Mouse (Mus musculus) hematopoietic stem cell, adult 5-6 weeks (primary cell): ENCODE measurements at regions not wholly inside any gene's neighbourhood (a gene's known extent, or its start where the extent isn't known, plus 50 kb on each side); places are given as distances from the start of the nearest gene placed in this dataset.

ENCODE experiments used
- ATAC-seq, 2 experiments: fragments of 125-278 bp in 1 of 2; replicated peaks in 1 of 2; 2 replicates each; pipeline ENCODE4 v1.8.0; 2016 to 2017; ENCODE audit warnings: inconsistent platforms in 2 of 2, mild to moderate bottlenecking in 2 of 2, moderate number of reproducible peaks in 2 of 2, low read depth in 1 of 2, moderate TSS enrichment in 1 of 2; ENCODE audit not compliant: low FRiP score in 2 of 2, poor library complexity in 2 of 2, severe bottlenecking in 2 of 2, insufficient read depth in 1 of 2, low TSS enrichment in 1 of 2

DNA sequence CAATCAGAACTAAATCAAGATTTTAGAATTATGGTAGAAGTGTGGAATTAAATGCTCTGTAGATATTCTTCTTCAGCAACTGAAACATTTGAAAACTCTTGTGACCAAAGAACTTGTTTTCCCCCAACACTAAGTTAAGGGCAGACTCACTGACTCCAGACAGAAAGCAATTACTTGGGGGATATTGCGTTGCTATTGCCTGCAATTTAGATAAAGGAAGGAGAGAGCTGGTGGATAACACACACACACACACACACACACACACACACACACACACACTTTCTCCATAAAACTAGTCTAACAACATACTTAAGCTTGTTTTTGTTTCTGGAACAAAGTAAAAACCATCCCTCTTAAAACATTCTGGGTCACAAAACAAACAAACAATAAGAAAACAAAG is 198.5 kb upstream of the Nr2f2 start:
- ATAC-seq, result no peak

DNA sequence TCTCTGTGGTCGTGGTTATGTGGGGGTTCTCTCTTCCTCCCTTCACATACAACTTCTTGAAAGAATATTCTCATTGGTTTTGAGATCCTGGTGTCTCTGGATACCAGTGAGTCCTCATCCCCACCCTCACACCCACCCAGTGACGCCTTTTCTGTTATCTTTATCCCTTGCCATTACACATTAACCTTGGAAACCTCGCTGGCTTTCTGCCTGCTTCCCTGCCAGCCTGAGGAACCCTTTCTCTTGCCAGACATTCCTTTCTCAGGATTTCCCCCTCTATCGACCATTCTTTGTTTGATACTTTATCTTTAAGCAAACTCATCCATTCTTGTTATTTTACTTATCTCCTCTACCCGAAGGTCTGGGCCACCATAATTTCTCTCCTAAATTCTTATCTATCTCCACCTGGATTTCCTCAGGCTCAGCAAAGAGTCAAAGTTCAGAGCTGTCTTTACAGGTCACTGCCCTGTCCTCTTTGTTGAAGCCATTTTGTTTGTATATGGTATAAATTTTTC is 182.5 kb upstream of the Nr2f2 start:
- ATAC-seq, result no peak

DNA sequence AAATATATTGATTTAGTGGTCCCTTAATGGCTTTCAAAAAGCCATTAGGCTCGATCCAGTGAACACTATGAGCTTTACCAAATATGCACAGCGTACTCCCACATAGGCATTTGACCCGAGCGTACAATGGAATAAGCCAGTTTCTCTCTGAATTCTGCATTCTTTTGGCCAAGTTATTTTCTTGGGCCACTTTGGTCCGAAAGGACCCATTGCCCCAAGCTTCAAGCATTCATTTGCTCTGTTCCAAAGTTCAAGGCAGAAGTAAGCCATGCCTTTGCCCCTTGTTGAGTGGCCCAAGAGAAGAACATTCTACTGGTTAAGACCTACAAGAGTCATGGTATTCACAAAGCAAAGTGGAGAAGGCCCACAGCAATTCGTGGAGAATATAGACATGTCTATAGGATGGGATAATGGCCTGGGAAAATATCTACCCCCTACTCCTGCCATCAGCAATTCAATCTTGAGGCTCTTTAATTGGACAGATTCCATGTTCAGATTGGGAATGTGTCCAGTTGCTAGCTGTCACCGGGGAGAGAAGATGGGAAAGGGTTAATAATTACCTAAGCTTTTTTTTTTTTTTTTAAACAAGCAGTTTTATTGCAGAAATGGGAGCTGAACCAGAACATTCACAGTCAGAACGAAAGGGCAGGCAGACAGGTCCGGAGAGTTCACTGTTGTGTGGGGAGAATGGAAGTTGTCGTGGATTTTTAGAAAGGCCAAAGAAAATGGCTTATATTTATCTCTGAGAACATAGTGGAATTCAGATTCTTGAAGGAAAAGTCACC is 175.5 kb upstream of the Nr2f2 start:
- ATAC-seq, result no peak

- no peak for ATAC-seq
These were observed 172.6 kb upstream of the Nr2f2 start for GRCm38 (mm10) chr7:70539121-70539642.

- no peak for ATAC-seq
These were observed 169.5 kb upstream of the Nr2f2 start for GRCm38 (mm10) chr7:70536046-70536445.

DNA sequence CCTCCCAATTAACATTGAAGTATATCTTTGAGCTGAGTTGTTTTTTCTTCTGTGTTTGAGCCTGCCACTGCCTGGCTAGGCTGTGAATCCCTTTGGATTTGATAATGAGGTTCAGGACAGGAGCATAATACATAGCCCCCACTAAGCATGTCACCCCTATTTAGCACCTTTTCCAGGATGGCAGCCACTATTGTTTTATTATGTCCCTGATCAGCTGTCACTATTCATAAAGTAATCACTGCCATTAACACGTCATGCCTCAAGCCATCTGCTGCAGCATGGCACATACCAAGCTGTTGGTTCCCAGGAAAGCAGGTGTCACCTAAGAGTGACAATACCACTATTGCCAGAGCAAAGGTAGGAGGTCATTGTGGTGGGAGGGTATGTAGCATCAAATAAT is 167.0 kb upstream of the Nr2f2 start:
- no peak for ATAC-seq

DNA sequence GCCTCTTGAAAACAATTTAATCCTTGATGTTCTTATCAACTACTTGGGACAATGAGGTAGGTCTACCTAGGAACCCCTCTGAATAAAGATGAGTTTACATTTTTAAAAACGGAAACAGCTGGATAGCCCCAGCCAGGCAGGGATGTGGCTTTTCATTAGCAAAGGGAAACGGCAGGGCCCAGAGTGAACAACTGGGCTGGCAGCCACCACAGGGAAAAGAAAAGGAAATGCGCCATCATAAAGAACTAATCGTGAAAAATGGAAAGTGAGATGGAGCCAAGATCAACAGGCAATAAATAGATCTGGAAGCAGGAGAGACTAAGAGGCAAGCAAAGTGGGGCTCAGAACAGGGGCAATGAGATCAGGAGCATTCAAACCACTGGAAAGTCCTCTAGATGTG is 161.4 kb upstream of the Nr2f2 start:
- ATAC-seq, result no peak

DNA sequence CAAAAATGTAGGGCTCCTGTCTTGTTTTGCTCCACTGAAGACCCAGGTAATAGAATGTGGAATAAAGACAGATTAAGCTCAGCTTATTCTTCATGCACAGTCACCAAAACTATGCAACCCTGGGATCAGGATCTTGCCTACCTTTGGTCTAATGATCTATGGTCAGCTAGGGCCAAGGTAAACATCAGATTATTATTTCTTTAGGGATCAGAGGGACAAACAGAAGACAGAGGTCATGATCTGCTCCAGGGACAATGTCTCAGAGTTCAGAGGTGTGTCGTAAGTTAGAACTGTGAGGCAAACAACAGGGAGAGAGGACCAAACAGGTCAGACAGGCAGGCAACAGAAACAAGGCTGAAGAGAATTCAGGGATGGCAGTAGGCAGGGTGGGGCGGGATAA is 158.8 kb upstream of the Nr2f2 start:
- no peak for ATAC-seq

- ATAC-seq, result no peak
These were observed 158.2 kb upstream of the Nr2f2 start for GRCm38 (mm10) chr7:70524744-70525143.

DNA sequence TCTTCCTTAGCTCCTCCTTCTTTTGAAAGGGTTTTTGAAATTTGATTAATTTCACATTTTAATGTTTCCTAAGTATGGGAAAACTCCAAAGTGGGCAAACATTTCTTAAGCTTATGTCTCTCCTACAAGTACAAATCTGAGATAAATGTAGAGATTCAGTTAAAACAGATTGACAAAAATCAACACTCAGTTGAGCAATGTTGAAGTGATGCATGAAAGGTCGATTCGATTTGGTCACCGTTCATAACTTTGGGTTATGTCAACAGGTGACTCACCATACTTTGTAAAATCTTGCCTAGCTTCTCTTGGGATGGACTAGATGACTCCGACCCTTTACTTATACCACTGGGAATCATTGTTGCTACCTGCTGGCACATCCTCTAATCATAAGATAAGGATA is 157.7 kb upstream of the Nr2f2 start:
- no peak for ATAC-seq

GRCm38 (mm10) chr7:70516741-70517140 is 150.2 kb upstream of the Nr2f2 start:
- ATAC-seq, result no peak

GRCm38 (mm10) chr7:70515341-70515851 is 148.9 kb upstream of the Nr2f2 start:
- ATAC-seq, result no peak

- ATAC-seq, result no peak
These were observed 148.1 kb upstream of the Nr2f2 start for GRCm38 (mm10) chr7:70514666-70515065.

GRCm38 (mm10) chr7:70512354-70512753 is 145.8 kb upstream of the Nr2f2 start:
- no peak for ATAC-seq

DNA sequence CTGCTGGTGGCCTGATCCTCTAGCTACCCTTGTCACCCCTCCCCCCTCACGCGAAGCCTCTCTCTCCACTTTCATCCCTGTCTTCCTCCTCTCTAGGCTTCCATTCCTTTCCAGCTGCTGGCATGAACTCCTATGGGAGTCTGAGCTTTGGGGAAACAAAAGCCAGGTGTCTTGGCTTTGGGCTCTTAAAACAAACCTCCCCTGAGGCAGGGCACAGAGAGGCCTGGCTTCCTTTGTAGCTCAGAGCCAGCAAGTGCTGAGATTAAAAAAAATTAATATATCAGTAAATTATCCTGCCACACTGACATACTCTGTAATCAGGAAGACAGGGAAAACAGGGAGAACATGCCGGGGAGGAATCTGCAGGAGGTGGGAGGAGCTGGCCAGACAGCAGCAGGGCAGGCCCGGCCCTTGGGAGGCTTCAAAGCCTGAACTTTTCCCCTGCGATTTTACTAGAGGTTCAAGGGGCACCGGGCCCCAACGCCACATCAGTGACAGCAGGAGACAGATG is 139.2 kb upstream of the Nr2f2 start:
- ATAC-seq, result no peak

- no peak for ATAC-seq
These were observed 135.3 kb upstream of the Nr2f2 start for GRCm38 (mm10) chr7:70501821-70502220.

DNA sequence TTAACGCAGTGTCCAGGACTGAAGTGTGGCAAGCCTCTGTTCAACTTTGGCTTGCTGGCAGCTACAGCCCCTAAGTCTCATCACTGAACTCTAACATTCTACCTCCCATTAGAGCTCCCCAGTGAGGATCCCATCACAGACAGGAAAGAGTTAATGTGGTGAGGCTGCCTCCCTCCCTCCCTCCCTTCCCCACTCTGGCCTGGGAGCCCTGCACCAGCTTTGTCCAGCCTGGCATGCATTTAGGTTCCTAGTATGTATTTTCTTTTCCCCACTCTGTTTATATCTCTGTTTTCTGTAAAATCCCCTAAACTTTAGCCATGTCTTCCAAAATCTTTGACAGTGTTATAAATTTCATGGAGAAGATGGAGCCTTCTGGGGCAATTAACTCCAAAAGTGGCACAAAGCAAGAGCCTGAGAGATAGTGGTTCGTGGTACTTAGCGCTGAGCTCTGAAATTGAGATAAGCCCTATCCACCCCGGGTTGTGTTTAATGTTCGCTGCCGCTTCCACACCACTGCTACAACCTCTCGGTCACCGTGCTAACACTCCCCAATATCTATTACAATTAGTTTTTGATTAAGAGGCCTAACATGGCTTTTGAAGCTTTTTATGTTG is 130.1 kb upstream of the Nr2f2 start:
- ATAC-seq, result no peak

DNA sequence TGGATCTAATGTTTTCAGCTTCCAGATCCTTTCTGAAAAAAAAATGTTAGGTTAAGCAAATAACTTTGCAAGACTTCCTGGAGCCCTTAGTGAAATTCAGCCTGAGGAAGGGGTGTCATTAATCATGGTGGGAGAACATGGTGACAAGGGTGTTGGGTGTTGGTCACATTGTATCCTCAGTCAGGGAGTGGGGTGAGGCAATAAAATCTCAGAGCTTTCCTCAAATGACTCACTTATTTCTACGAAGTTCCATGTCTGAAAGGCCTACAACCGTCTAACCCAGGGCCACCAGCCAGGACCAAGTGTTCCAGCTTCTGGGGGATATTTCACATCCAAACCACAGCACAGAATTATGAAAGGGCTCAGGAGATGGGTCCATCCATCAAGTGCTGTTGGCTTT is 117.7 kb upstream of the Nr2f2 start:
- no peak for ATAC-seq
